Mouse (Mus musculus) brain, embryonic 14.5 days (tissue): ENCODE measurements around the gene Btbd1.

ENCODE experiments used
- CTCF ChIP-seq: fragments of 200-500 bp; IDR thresholded peaks from 2 replicates; pipeline ENCODE4 v1.5.1; 2012; ENCODE audit warnings: inconsistent platforms, mild to moderate bottlenecking, moderate library complexity, borderline replicate concordance; ENCODE audit not compliant: insufficient read depth, insufficient read length; ENCODE audit errors: extremely low read depth
- POLR2A ChIP-seq: fragments of 200-500 bp; IDR thresholded peaks from 2 replicates; pipeline ENCODE4 v1.6.1; 2012; ENCODE audit warnings: mild to moderate bottlenecking, inconsistent platforms, borderline replicate concordance; ENCODE audit not compliant: poor library complexity, insufficient read depth, insufficient read length, severe bottlenecking; ENCODE audit errors: extremely low read depth

DNA sequence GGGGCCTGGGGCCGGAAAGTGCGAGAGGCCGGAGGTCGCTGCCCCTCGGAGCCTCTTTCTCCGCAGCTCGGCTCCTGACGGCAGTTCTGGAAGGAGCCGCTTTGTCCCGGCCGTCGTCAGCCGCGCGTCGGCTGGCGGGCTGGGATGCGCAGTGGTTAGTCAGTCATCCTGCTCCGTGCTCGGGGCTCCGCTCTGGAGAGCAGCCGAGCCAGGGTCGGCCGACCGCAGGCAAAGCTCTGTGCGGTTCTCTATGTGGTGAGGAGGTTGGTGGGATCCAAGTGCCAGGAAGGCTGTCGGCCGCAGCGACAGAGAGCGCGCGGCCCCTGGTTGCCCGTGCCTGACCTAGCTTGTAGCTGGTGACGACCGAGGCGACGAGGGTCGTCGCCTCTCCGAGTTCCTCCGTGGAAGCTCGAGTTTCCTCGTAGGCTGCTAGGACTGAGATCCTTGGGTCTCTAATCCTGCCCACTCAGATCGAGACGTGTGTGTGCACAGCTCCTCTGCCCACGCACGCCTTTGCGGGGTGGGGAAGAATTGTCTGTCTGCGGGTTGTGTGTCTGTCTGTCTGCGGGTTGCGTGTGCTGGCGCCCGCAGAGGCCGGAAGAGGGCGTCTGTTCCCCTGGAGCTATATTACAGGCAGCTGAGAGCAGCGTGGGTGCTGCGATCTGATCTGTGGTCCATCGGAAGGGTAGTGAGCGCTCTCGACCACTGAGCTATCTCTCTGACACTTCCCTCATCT is 66.0 kb downstream of the Btbd1 start:
- TF ChIP-seq CTCF (peak; percentile 41; the same call in 1 of the 2 replicates), POLR2A (no peak)
